Mouse (Mus musculus): ENCODE data around the gene Sag. TPM values are rescaled to one million over a fixed set of nuclear protein-coding genes. Genes with fewer than 3 reads are reported as not detected.

The Sag gene
- polyA plus RNA-seq, 1 experiment from 2014 or later: 1.9 TPM

DNA sequence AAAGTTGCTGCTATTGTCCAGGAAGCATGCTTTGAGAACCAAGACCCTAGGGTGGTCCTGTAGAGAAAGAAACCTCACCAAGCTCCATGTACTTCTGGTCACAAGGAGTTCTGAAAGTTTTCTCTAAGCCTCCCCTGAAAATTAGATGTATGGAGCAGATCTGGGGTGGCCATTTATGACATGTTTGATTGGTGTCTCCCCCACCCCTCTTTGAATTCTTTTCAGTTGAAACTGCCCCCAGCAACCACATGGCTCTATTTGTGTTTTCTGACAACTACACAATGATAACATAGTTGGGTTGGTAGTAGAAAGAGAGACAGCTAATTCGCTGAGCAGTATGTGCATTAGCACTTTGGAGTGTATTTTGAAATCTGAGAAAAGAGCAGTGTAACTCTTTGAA lies 52.0 kb downstream of the Sag start:
- ATAC-seq: no peak
- no peak overlapping the region for H3K4me2 ChIP-seq (ENCODE audit: low read length)

DNA sequence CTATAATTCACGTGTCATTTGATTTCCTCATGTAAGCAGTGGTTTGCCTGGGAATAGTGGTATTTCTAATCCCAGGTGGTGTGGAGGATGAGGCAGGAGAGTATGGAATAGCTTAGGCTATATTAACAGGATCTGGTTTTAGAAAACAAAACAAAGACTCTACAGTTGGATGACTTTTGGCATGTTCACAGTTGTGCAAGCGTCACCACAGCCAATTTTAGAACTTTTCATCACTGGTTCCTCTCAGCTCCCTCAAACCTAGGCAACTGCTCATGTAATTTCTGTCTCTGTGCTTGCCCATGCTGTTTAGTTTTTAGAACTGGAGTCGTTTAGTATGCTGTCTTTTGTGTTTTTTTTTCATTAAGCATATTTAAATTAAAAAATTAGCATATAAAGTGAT lies 53.3 kb downstream of the Sag start:
- H3K27me3 ChIP-seq (replicated peaks; ENCODE audit: control insufficient read depth, insufficient read depth, low read length): no peaks in the 10 kb centered on the region
- H3K4me2 ChIP-seq (ENCODE audit: low read length): no peak overlapping the region
- ATAC-seq: no peak
- H3K9me3 ChIP-seq (ENCODE audit: control insufficient read depth, low read length): no peaks in the 10 kb centered on the region
- no peak overlapping the region for H3K4me3 ChIP-seq (replicated peaks; ENCODE audit: low read length)
- no peaks in the 10 kb centered on the region for H3K36me3 ChIP-seq (ENCODE audit: control insufficient read depth, insufficient read depth)
- H3K4me1 ChIP-seq (replicated peaks; ENCODE audit: control insufficient read depth, insufficient read depth, low read length): peaks cover 16% of the 10 kb centered on the region
- H3K27ac ChIP-seq (ENCODE audit: low read length): no peak overlapping the region
- H3K9ac ChIP-seq (replicated peaks; ENCODE audit: low read depth, low read length): no peak overlapping the region
- WGBS: 76% methylated on average over 3 of the region's 3 CpGs

More for the DNA sequence above, 52.0 kb downstream of the Sag start:
- Histone ChIP-seq H3K36me3 (ENCODE audit: control insufficient read depth, insufficient read depth) (no peaks in the 10 kb centered on the region), H3K27me3 (replicated peaks; ENCODE audit: control insufficient read depth, insufficient read depth, low read length) (no peaks in the 10 kb centered on the region), H3K4me1 (replicated peaks; ENCODE audit: control insufficient read depth, insufficient read depth, low read length) (peaks cover 16% of the 10 kb centered on the region), H3K27ac (ENCODE audit: low read length) (no peak overlapping the region), H3K4me3 (replicated peaks; ENCODE audit: low read length) (no peak overlapping the region), H3K9ac (replicated peaks; ENCODE audit: low read depth, low read length) (no peak overlapping the region), H3K9me3 (ENCODE audit: control insufficient read depth, low read length) (no peaks in the 10 kb centered on the region)
- WGBS: 68% methylated on average over 1 of the region's 1 CpGs

DNA sequence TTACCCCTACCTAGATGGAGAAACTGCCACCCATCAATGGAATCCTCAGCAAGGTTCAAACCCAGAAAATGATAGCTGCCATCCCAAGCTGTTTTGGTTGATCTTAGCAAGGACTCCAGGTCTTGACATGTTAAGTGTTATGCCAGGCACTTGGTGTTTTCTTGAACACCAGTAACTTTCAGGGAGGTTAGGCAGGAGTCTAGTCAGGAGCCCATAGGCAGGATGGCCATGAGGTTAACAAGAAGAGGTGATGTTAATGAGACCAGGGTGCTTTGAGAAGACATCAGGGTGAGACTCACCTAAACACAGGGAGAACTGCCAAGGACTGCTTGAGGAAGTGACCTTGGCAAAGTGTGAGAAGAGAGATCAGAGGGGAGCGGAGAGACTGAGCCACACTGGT lies 54.6 kb downstream of the Sag start:
- no peak overlapping the region for H3K27ac ChIP-seq (ENCODE audit: low read length)
- no peaks in the 10 kb centered on the region for H3K9me3 ChIP-seq (ENCODE audit: control insufficient read depth, low read length)
- H3K27me3 ChIP-seq (replicated peaks; ENCODE audit: control insufficient read depth, insufficient read depth, low read length): no peaks in the 10 kb centered on the region
- no peaks in the 10 kb centered on the region for H3K36me3 ChIP-seq (ENCODE audit: control insufficient read depth, insufficient read depth)
- H3K4me2 ChIP-seq (ENCODE audit: low read length): no peak overlapping the region
- no peak overlapping the region for H3K4me3 ChIP-seq (replicated peaks; ENCODE audit: low read length)
- no peak for ATAC-seq
- peaks cover 13% of the 10 kb centered on the region for H3K4me1 ChIP-seq (replicated peaks; ENCODE audit: control insufficient read depth, insufficient read depth, low read length)
- H3K9ac ChIP-seq (replicated peaks; ENCODE audit: low read depth, low read length): no peak overlapping the region
- 100% methylated on average over 1 of the region's 1 CpGs for WGBS

DNA sequence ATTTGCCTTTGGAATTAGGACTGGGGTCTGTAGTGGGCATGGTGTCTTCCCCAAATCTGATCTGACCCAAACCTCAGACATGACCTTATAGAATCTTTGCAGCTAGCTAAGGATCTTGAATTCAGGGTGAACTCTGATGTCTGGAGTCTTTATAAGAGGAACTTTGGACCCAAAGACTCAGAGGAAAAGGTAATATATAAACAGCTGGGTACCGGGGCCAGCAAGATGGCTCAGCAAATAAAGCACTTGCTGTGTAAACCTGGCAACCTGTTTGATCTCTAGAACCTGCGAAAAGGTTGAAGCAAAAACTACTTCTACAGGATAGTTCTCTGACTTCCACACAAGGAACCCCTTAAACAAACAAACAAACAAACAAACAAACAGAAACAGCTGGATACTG lies 55.0 kb downstream of the Sag start:
- Histone ChIP-seq H3K9me3 (ENCODE audit: control insufficient read depth, low read length) (no peaks in the 10 kb centered on the region), H3K27me3 (replicated peaks; ENCODE audit: control insufficient read depth, insufficient read depth, low read length) (no peaks in the 10 kb centered on the region), H3K4me2 (ENCODE audit: low read length) (no peak overlapping the region), H3K4me3 (replicated peaks; ENCODE audit: low read length) (no peak overlapping the region), H3K27ac (ENCODE audit: low read length) (no peak overlapping the region), H3K36me3 (ENCODE audit: control insufficient read depth, insufficient read depth) (no peaks in the 10 kb centered on the region), H3K9ac (replicated peaks; ENCODE audit: low read depth, low read length) (no peak overlapping the region), H3K4me1 (replicated peaks; ENCODE audit: control insufficient read depth, insufficient read depth, low read length) (peaks cover 14% of the 10 kb centered on the region)
- WGBS: 87% methylated on average over 2 of the region's 2 CpGs
- no peak for ATAC-seq

DNA sequence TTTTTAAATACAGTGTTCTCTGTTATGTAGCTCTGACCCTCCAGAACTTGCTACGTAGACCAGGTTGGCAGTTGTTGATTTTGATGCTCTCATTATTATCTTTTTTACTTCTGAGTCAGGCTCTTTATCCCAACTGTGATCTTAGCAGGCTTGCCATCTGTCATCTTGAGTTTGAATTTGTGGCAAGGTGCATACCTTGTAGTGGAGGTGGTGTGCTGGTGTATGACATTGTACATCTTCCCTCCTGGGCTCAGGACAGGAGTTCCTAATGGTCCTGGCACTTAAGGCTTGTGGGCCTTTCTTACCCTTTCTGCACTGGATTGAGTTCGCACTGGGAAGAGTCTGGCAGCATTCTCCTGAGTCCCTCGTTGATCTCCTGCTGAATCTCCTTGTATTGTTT lies 60.1 kb downstream of the Sag start:
- Histone ChIP-seq H3K27ac (ENCODE audit: low read length) (no peak overlapping the region), H3K9ac (replicated peaks; ENCODE audit: low read depth, low read length) (no peak overlapping the region), H3K4me1 (replicated peaks; ENCODE audit: control insufficient read depth, insufficient read depth, low read length) (0 out of 2 replicates have a peak, but pooled peaks cover 4% of the 10 kb centered on the region), H3K9me3 (ENCODE audit: control insufficient read depth, low read length) (no peaks in the 10 kb centered on the region), H3K27me3 (replicated peaks; ENCODE audit: control insufficient read depth, insufficient read depth, low read length) (no peaks in the 10 kb centered on the region), H3K4me2 (ENCODE audit: low read length) (no peak overlapping the region), H3K36me3 (ENCODE audit: control insufficient read depth, insufficient read depth) (no peaks in the 10 kb centered on the region), H3K4me3 (replicated peaks; ENCODE audit: low read length) (no peak overlapping the region)
- 57% methylated on average over 3 of the region's 3 CpGs for WGBS
- ATAC-seq: no peak

DNA sequence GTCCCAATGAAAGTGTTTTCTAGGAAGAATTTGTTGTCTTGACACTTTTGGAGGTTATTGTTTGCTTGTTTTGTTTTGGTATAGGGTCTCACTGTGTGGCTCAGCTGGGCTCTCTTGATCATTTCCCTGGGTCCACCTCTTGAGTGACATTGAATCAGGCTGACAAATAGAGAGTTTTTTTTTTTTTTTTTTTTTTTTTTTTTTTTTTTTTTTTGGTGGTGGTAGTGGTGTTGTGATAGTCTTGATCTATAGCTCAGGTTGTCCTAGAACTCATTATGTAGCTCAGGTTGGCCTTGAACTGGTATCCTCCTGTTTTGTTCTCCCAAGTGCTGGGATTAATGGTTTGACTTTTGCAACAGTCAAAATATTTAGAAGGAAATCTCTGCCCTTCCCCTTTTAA lies 61.4 kb downstream of the Sag start:
- Histone ChIP-seq H3K36me3 (ENCODE audit: control insufficient read depth, insufficient read depth) (no peaks in the 10 kb centered on the region), H3K9me3 (ENCODE audit: control insufficient read depth, low read length) (no peaks in the 10 kb centered on the region), H3K4me1 (replicated peaks; ENCODE audit: control insufficient read depth, insufficient read depth, low read length) (0 out of 2 replicates have a peak, but pooled peaks cover 4% of the 10 kb centered on the region), H3K27me3 (replicated peaks; ENCODE audit: control insufficient read depth, insufficient read depth, low read length) (no peaks in the 10 kb centered on the region), H3K4me3 (replicated peaks; ENCODE audit: low read length) (no peak overlapping the region), H3K9ac (replicated peaks; ENCODE audit: low read depth, low read length) (no peak overlapping the region), H3K27ac (ENCODE audit: low read length) (no peak overlapping the region), H3K4me2 (ENCODE audit: low read length) (no peak overlapping the region)
- ATAC-seq: no peak

DNA sequence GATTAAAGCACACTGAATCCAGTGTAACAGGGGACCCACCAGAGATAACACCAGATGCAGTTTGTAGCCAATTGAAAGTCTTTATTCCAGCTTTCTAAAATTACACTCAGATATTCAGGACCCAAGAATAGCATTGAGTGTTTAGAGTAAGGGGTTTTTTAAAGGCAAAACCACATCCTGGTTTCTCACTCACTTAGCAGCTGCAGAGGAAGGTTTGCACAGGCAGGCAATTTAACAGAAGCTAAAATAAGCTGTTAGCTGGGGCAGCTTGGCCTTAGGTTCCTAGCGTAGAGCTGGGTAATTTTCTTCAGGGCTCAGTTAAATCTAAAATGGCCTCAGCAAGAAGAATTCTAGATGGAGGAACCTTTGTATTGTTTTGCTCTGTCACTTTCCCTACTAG lies 63.2 kb downstream of the Sag start:
- Histone ChIP-seq H3K4me1 (replicated peaks; ENCODE audit: control insufficient read depth, insufficient read depth, low read length) (0 out of 2 replicates have a peak, but pooled peaks cover 4% of the 10 kb centered on the region), H3K4me3 (replicated peaks; ENCODE audit: low read length) (no peak overlapping the region), H3K9me3 (ENCODE audit: control insufficient read depth, low read length) (no peaks in the 10 kb centered on the region), H3K36me3 (ENCODE audit: control insufficient read depth, insufficient read depth) (no peaks in the 10 kb centered on the region), H3K27ac (ENCODE audit: low read length) (no peak overlapping the region), H3K9ac (replicated peaks; ENCODE audit: low read depth, low read length) (no peak overlapping the region), H3K27me3 (replicated peaks; ENCODE audit: control insufficient read depth, insufficient read depth, low read length) (no peaks in the 10 kb centered on the region), H3K4me2 (ENCODE audit: low read length) (no peak overlapping the region)
- 89% methylated on average over 1 of the region's 1 CpGs for WGBS
- no peak for ATAC-seq

DNA sequence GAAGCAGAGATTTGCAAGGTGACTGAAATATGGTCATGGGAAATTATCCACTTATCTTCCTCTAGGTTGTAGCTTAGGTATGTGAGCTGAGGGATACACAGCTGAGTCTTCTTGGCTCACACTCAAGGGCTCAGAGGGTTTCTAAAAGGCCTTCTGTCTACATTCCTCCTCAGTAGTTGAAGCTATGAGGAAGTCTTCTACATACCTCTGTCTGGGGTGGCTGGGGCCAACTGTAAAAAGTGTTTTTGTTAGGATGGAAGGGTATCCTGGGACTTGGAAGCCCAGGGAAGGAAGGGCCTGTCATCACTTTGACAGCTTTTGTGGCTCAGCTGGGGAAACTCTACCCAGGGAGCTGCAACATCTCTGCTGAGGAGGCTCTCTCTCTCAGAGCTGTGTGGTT lies 68.1 kb downstream of the Sag start:
- no peaks in the 10 kb centered on the region for H3K4me1 ChIP-seq (replicated peaks; ENCODE audit: control insufficient read depth, insufficient read depth, low read length)
- H3K27ac ChIP-seq (ENCODE audit: low read length): no peak overlapping the region
- H3K9ac ChIP-seq (replicated peaks; ENCODE audit: low read depth, low read length): no peak overlapping the region
- no peaks in the 10 kb centered on the region for H3K36me3 ChIP-seq (ENCODE audit: control insufficient read depth, insufficient read depth)
- H3K4me2 ChIP-seq (ENCODE audit: low read length): no peak overlapping the region
- ATAC-seq: no peak
- H3K9me3 ChIP-seq (ENCODE audit: control insufficient read depth, low read length): no peaks in the 10 kb centered on the region
- H3K4me3 ChIP-seq (replicated peaks; ENCODE audit: low read length): no peak overlapping the region
- no peaks in the 10 kb centered on the region for H3K27me3 ChIP-seq (replicated peaks; ENCODE audit: control insufficient read depth, insufficient read depth, low read length)

DNA sequence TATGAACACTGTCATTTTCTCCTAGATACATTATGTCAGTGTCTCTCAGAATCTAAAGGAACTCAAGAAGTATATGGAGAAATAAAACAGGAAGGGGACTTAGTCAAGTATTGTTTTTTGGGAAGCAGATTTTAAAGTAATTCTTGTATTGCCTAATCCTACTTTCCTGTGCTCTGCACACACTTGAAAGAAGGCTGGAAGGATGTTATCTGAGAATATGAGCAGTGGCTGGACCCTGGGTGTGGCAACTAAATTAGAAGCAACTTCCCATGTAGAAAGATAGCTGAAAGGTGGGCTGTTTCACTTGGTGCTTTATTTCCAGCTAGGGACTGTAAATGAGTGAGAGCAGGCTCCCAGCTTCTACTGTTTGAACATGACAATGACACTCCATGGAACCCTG lies 69.6 kb downstream of the Sag start:
- Histone ChIP-seq H3K36me3 (ENCODE audit: control insufficient read depth, insufficient read depth) (no peaks in the 10 kb centered on the region), H3K27ac (ENCODE audit: low read length) (no peak overlapping the region), H3K9me3 (ENCODE audit: control insufficient read depth, low read length) (no peaks in the 10 kb centered on the region), H3K27me3 (replicated peaks; ENCODE audit: control insufficient read depth, insufficient read depth, low read length) (no peaks in the 10 kb centered on the region), H3K4me1 (replicated peaks; ENCODE audit: control insufficient read depth, insufficient read depth, low read length) (0 out of 2 replicates have a peak, but pooled peaks cover 5% of the 10 kb centered on the region), H3K4me2 (ENCODE audit: low read length) (no peak overlapping the region), H3K4me3 (replicated peaks; ENCODE audit: low read length) (no peak overlapping the region), H3K9ac (replicated peaks; ENCODE audit: low read depth, low read length) (no peak overlapping the region)
- ATAC-seq: no peak

DNA sequence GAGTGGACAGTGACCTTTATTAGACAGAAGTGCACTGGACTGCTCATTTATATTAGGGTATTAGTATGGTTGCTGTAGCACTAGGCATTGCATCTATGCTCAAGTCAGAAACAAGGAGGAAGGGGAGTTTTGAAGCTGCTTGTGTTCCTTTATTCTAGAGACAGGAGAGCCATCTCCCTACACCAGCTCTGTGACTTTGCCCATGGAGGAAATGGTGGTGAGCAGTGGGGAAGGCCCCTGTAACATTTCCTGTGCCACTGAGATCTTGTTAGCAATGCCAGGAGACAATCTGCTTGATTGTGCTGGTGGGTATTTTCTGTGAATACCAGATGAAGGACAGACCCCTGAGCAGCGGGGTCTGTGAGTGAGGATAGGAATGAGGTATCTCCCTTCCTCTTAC lies 72.6 kb downstream of the Sag start:
- no peaks in the 10 kb centered on the region for H3K9me3 ChIP-seq (ENCODE audit: control insufficient read depth, low read length)
- no peak overlapping the region for H3K27ac ChIP-seq (ENCODE audit: low read length)
- no peak overlapping the region for H3K9ac ChIP-seq (replicated peaks; ENCODE audit: low read depth, low read length)
- ATAC-seq: no peak
- H3K4me1 ChIP-seq (replicated peaks; ENCODE audit: control insufficient read depth, insufficient read depth, low read length): peaks cover 14% of the 10 kb centered on the region
- no peak overlapping the region for H3K4me2 ChIP-seq (ENCODE audit: low read length)
- no peaks in the 10 kb centered on the region for H3K36me3 ChIP-seq (ENCODE audit: control insufficient read depth, insufficient read depth)
- H3K4me3 ChIP-seq (replicated peaks; ENCODE audit: low read length): no peak overlapping the region
- 94% methylated on average over 1 of the region's 1 CpGs for WGBS
- H3K27me3 ChIP-seq (replicated peaks; ENCODE audit: control insufficient read depth, insufficient read depth, low read length): no peaks in the 10 kb centered on the region

Measured in forebrain, embryonic 16.5 days (tissue).